Mouse (Mus musculus) spleen, postnatal 14 days (tissue): ENCODE data around the gene Dnaaf5.

Experiments used
- DNase-seq, 2 experiments: peaks; one replicate each; pipeline ENCODE4 v3.0.0; 2021 to 2022; ENCODE audit warnings: low spot score in 2 of 2

Dnaaf5 gene

DNA sequence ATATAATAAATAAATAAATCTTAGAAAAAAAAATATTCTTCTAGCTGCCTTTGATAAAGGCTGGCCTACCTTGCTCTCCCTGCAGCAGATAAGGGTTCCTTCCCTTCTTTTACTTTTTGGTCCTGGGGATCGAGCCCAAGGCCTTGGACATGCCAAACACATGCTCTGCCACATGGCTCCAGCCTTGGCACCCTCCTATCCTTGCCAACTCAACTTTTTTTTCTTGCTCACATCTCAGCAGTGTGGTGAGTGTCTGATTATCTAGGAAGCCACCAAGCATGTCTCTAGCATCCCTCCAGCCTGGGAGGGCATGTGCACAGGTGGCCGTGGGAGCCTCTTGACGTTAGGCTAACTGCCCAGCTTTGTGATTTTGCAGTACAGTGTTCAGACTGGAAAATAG, 78.3 kb downstream of the Dnaaf5 start:
- no peak for DNase-seq

- no peak for DNase-seq
Measured at GRCm38 (mm10) chr5:139229716-139230115, 79.7 kb downstream of the Dnaaf5 start.

DNA sequence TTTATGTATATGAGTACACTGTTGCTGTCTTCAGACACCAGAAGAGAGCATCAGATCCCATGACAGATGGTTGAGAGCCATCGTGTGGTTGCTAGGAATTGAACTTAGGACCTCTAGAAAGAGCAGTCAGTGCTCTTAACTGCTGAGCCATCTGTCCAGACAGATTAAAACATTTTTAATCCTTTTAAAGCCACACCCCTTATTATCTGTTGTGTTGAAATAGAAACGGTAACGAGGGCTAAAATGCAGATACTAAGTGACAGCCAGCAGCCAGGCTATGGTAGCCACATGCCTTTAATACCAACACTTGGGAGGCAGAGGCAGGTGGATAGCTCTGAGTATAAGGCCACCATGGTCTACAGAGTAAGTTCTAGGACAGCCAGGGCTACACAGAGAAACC, 82.1 kb downstream of the Dnaaf5 start:
- no peak for DNase-seq

DNA sequence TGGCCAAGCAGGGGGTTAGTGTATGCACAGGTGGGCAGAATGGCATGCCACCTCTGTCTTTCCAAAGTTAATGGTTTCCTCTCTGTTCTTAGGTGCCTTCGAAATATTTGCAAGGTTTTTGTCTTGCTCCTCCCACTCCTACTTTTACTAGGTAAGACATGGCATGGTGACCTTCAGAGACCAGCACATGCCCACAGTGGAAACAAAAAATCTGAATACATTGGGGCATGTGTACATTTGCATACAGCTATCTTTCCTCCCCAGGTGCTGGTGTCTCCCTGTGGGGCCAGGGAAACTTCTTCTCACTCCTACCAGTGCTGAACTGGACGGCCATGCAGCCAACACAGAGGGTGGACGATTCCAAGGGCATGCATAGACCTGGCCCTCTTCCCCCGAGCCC, 84.4 kb downstream of the Dnaaf5 start:
- DNase-seq = no peak
